Mouse (Mus musculus): Measurements from ENCODE around the gene Slc19a2. TPM values are rescaled to one million over a fixed set of nuclear protein-coding genes. Genes with fewer than 3 reads are reported as not detected.

The Slc19a2 gene
- 6.6 and 12.0 TPM in 2 replicates for polyA plus RNA-seq (2014; fragmentation: Nextera tagmentation; extraction: Ambion mirVana)

- no peaks in the 10 kb centered on the region for H3K36me3 ChIP-seq (ENCODE audit: control insufficient read depth, insufficient read depth, low read length)
- H3K9me3 ChIP-seq (ENCODE audit: control insufficient read depth, low read length): no peaks in the 10 kb centered on the region
- peak within 1 kb of the TSS; percentile 52 for H3K27ac ChIP-seq (ENCODE audit: low read depth, low read length)
- H3K27me3 ChIP-seq (ENCODE audit: control insufficient read depth, insufficient read depth, low read length): no peaks in the 10 kb centered on the region
- peak; percentile 97 for ATAC-seq (ENCODE audit: low FRiP score, low TSS enrichment)
- H3K4me3 ChIP-seq (ENCODE audit: low read length): peak within 1 kb of the TSS; percentile 57
- peaks cover 7% of the 10 kb centered on the region for H3K4me1 ChIP-seq (ENCODE audit: control insufficient read depth, insufficient read depth, low read length)
- peak within 1 kb of the TSS; percentile 69 for H3K9ac ChIP-seq (ENCODE audit: low read depth, low read length)
- under 1% methylated on average over 54 of the region's 79 CpGs for WGBS
- peak within 1 kb of the TSS; percentile 76 for H3K4me2 ChIP-seq (replicated peaks; ENCODE audit: low read depth, low read length)
These were observed at the start of gene Slc19a2 for GRCm38 (mm10) chr1:164248465-164249331. Gene Slc19a2 (plus strand): TSS chr1:164249046.

GRCm38 (mm10) chr1:164199551-164199950 lies 49.3 kb upstream of the Slc19a2 start:
- no peaks in the 10 kb centered on the region for H3K4me1 ChIP-seq (ENCODE audit: control insufficient read depth, insufficient read depth, low read length)
- no peak overlapping the region for H3K9ac ChIP-seq (ENCODE audit: low read depth, low read length)
- H3K9me3 ChIP-seq (ENCODE audit: control insufficient read depth, low read length): no peaks in the 10 kb centered on the region
- H3K36me3 ChIP-seq (ENCODE audit: control insufficient read depth, insufficient read depth, low read length): no peaks in the 10 kb centered on the region
- no peaks in the 10 kb centered on the region for H3K27me3 ChIP-seq (ENCODE audit: control insufficient read depth, insufficient read depth, low read length)
- H3K27ac ChIP-seq (ENCODE audit: low read depth, low read length): no peak overlapping the region
- no peak overlapping the region for H3K4me3 ChIP-seq (ENCODE audit: low read length)
- ATAC-seq (ENCODE audit: low FRiP score, low TSS enrichment): no peak
- 79% methylated on average over 4 of the region's 4 CpGs for WGBS
- no peak overlapping the region for H3K4me2 ChIP-seq (replicated peaks; ENCODE audit: low read depth, low read length)

- Histone ChIP-seq H3K4me3 (ENCODE audit: low read length) (no peak overlapping the region), H3K9ac (ENCODE audit: low read depth, low read length) (no peak overlapping the region), H3K4me2 (replicated peaks; ENCODE audit: low read depth, low read length) (no peak overlapping the region), H3K9me3 (ENCODE audit: control insufficient read depth, low read length) (no peaks in the 10 kb centered on the region), H3K27me3 (ENCODE audit: control insufficient read depth, insufficient read depth, low read length) (no peaks in the 10 kb centered on the region), H3K27ac (ENCODE audit: low read depth, low read length) (no peak overlapping the region), H3K4me1 (ENCODE audit: control insufficient read depth, insufficient read depth, low read length) (no peaks in the 10 kb centered on the region), H3K36me3 (ENCODE audit: control insufficient read depth, insufficient read depth, low read length) (no peaks in the 10 kb centered on the region)
- ATAC-seq (ENCODE audit: low FRiP score, low TSS enrichment): no peak
- 53% methylated on average over 2 of the region's 2 CpGs for WGBS
These were observed 40.4 kb upstream of the Slc19a2 start for GRCm38 (mm10) chr1:164208437-164208836.

GRCm38 (mm10) chr1:164210899-164211298 lies 37.9 kb upstream of the Slc19a2 start:
- H3K4me2 ChIP-seq (replicated peaks; ENCODE audit: low read depth, low read length): no peak overlapping the region
- WGBS: 81% methylated on average over 4 of the region's 4 CpGs
- no peak overlapping the region for H3K27ac ChIP-seq (ENCODE audit: low read depth, low read length)
- no peak overlapping the region for H3K4me3 ChIP-seq (ENCODE audit: low read length)
- H3K9me3 ChIP-seq (ENCODE audit: control insufficient read depth, low read length): no peaks in the 10 kb centered on the region
- no peak overlapping the region for H3K9ac ChIP-seq (ENCODE audit: low read depth, low read length)
- no peaks in the 10 kb centered on the region for H3K36me3 ChIP-seq (ENCODE audit: control insufficient read depth, insufficient read depth, low read length)
- no peaks in the 10 kb centered on the region for H3K4me1 ChIP-seq (ENCODE audit: control insufficient read depth, insufficient read depth, low read length)
- ATAC-seq (ENCODE audit: low FRiP score, low TSS enrichment): no peak
- H3K27me3 ChIP-seq (ENCODE audit: control insufficient read depth, insufficient read depth, low read length): no peaks in the 10 kb centered on the region

GRCm38 (mm10) chr1:164212686-164213085 lies 36.2 kb upstream of the Slc19a2 start:
- Histone ChIP-seq H3K4me1 (ENCODE audit: control insufficient read depth, insufficient read depth, low read length) (0 out of 2 replicates have a peak, but pooled peaks cover 3% of the 10 kb centered on the region), H3K36me3 (ENCODE audit: control insufficient read depth, insufficient read depth, low read length) (no peaks in the 10 kb centered on the region), H3K9me3 (ENCODE audit: control insufficient read depth, low read length) (no peaks in the 10 kb centered on the region), H3K27ac (ENCODE audit: low read depth, low read length) (no peak overlapping the region), H3K27me3 (ENCODE audit: control insufficient read depth, insufficient read depth, low read length) (no peaks in the 10 kb centered on the region), H3K4me2 (replicated peaks; ENCODE audit: low read depth, low read length) (no peak overlapping the region), H3K4me3 (ENCODE audit: low read length) (no peak overlapping the region), H3K9ac (ENCODE audit: low read depth, low read length) (no peak overlapping the region)
- WGBS: 81% methylated on average over 8 of the region's 8 CpGs
- ATAC-seq (ENCODE audit: low FRiP score, low TSS enrichment): no peak

- no peak overlapping the region for H3K4me2 ChIP-seq (replicated peaks; ENCODE audit: low read depth, low read length)
- no peak overlapping the region for H3K27ac ChIP-seq (ENCODE audit: low read depth, low read length)
- no peak overlapping the region for H3K4me3 ChIP-seq (ENCODE audit: low read length)
- no peak overlapping the region for H3K9ac ChIP-seq (ENCODE audit: low read depth, low read length)
- ATAC-seq (ENCODE audit: low FRiP score, low TSS enrichment): no peak
- WGBS: 25% methylated on average over 8 of the region's 8 CpGs
- H3K27me3 ChIP-seq (ENCODE audit: control insufficient read depth, insufficient read depth, low read length): no peaks in the 10 kb centered on the region
- no peaks in the 10 kb centered on the region for H3K9me3 ChIP-seq (ENCODE audit: control insufficient read depth, low read length)
- H3K36me3 ChIP-seq (ENCODE audit: control insufficient read depth, insufficient read depth, low read length): no peaks in the 10 kb centered on the region
- H3K4me1 ChIP-seq (ENCODE audit: control insufficient read depth, insufficient read depth, low read length): 0 out of 2 replicates have a peak, but pooled peaks cover 3% of the 10 kb centered on the region
These were observed 34.7 kb upstream of the Slc19a2 start for GRCm38 (mm10) chr1:164214190-164214589.

GRCm38 (mm10) chr1:164215097-164215496 lies 33.7 kb upstream of the Slc19a2 start:
- Histone ChIP-seq H3K4me3 (ENCODE audit: low read length) (no peak overlapping the region), H3K27ac (ENCODE audit: low read depth, low read length) (no peak overlapping the region), H3K4me2 (replicated peaks; ENCODE audit: low read depth, low read length) (no peak overlapping the region), H3K27me3 (ENCODE audit: control insufficient read depth, insufficient read depth, low read length) (no peaks in the 10 kb centered on the region), H3K36me3 (ENCODE audit: control insufficient read depth, insufficient read depth, low read length) (no peaks in the 10 kb centered on the region), H3K9me3 (ENCODE audit: control insufficient read depth, low read length) (no peaks in the 10 kb centered on the region), H3K4me1 (ENCODE audit: control insufficient read depth, insufficient read depth, low read length) (0 out of 2 replicates have a peak, but pooled peaks cover 3% of the 10 kb centered on the region), H3K9ac (ENCODE audit: low read depth, low read length) (no peak overlapping the region)
- WGBS: 42% methylated on average over 3 of the region's 3 CpGs
- ATAC-seq (ENCODE audit: low FRiP score, low TSS enrichment): no peak

GRCm38 (mm10) chr1:164215540-164215939 lies 33.3 kb upstream of the Slc19a2 start:
- Histone ChIP-seq H3K4me2 (replicated peaks; ENCODE audit: low read depth, low read length) (no peak overlapping the region), H3K36me3 (ENCODE audit: control insufficient read depth, insufficient read depth, low read length) (no peaks in the 10 kb centered on the region), H3K9ac (ENCODE audit: low read depth, low read length) (no peak overlapping the region), H3K27ac (ENCODE audit: low read depth, low read length) (no peak overlapping the region), H3K27me3 (ENCODE audit: control insufficient read depth, insufficient read depth, low read length) (no peaks in the 10 kb centered on the region), H3K4me1 (ENCODE audit: control insufficient read depth, insufficient read depth, low read length) (0 out of 2 replicates have a peak, but pooled peaks cover 3% of the 10 kb centered on the region), H3K9me3 (ENCODE audit: control insufficient read depth, low read length) (no peaks in the 10 kb centered on the region), H3K4me3 (ENCODE audit: low read length) (no peak overlapping the region)
- no peak for ATAC-seq (ENCODE audit: low FRiP score, low TSS enrichment)
- 71% methylated on average over 6 of the region's 6 CpGs for WGBS
